Mouse (Mus musculus): ENCODE results near the gene Hlcs.

The Hlcs gene

GRCm38 (mm10) chr16:94327781-94328711 lies 14.7 kb upstream of the Hlcs start, which contains the start of gene Ripply3:
TSS of gene Ripply3 (plus strand) at chr16:94328420.
- peak; percentile 81 to 90 for DNase-seq

- no peak for DNase-seq
Observed at GRCm38 (mm10) chr16:94326008-94326407, 12.6 kb upstream of the Hlcs start.

- DNase-seq: peak in 1 of 2 experiments; percentile 35
Observed at GRCm38 (mm10) chr16:94323681-94324080, 10.3 kb upstream of the Hlcs start.

- DNase-seq: no peak
Observed at GRCm38 (mm10) chr16:94320223-94320622, 6.9 kb upstream of the Hlcs start.

GRCm38 (mm10) chr16:94317752-94318151 lies 4.4 kb upstream of the Hlcs start:
- DNase-seq: peak; percentile 53 to 63

DNA sequence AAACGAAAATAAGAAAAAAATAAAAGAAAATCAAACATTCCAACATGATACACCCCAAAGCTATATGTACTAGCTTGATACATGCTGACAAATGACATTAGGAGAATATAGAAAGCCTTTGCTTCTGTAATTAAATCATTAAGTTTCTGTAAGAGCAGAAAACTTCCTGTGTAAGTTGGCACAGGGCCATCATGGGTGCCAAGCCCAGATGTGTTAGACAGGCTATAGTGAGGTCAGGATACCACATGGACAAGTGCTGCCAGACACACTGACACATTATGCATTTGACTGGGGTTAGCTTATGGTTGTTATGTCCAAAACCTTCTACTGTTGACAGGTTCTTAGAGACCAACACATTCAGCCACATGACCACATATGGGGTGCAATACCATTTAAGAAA lies 1.8 kb upstream of the Hlcs start:
- no peak for DNase-seq

- DNase-seq: no peak
Observed at GRCm38 (mm10) chr16:94314626-94315025, 1.3 kb upstream of the Hlcs start.

- DNase-seq: peak; percentile 84 to 86
Observed at GRCm38 (mm10) chr16:94312663-94313228, 625 bp downstream of the Hlcs start.

GRCm38 (mm10) chr16:94311931-94312330 lies 1.4 kb downstream of the Hlcs start:
- no peak for DNase-seq

- DNase-seq: no peak
Observed at GRCm38 (mm10) chr16:94311416-94311815, 2.0 kb downstream of the Hlcs start.

DNA sequence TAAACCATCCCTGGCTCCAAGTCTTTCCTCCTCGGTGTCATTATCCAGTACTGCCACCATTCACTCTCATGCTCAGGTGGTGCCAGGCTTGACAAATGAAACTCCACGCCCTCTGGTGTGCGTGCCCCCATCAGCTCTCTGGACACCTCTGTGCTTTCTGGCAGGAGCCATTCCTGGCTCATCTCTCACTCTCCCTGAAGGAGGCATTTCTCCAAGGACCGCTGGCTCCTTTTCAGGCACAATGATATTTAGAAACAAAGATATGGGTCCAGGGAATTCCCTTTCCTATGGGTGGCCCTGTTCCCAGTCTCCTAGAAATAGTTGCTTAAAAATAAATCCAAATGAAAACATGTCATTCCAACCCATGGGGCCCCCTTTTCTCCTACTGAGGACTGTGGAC lies 4.3 kb downstream of the Hlcs start:
- DNase-seq: no peak

GRCm38 (mm10) chr16:94307942-94308341 lies 5.4 kb downstream of the Hlcs start:
- no peak for DNase-seq

DNA sequence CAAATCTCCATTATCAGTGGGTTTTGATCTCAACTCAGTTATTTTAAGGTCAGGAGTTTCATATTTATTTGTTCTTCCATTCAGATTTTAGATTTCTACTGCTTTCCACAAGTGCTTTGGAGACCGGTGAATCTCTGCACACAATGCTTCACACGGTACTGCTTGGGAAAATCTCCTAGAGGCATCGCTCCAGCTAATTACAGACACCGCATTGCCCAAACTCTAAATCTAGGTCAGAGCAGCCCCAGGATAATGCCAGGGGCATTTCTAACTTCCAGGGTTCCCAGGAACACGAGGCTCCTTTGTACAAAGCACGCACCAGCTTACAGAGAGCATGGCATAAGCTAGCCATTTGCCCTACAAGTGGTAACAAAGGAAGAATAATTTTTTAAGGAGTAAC lies 5.8 kb downstream of the Hlcs start:
- DNase-seq: no peak

GRCm38 (mm10) chr16:94303203-94303535 lies 10.2 kb downstream of the Hlcs start:
- DNase-seq: no peak

DNA sequence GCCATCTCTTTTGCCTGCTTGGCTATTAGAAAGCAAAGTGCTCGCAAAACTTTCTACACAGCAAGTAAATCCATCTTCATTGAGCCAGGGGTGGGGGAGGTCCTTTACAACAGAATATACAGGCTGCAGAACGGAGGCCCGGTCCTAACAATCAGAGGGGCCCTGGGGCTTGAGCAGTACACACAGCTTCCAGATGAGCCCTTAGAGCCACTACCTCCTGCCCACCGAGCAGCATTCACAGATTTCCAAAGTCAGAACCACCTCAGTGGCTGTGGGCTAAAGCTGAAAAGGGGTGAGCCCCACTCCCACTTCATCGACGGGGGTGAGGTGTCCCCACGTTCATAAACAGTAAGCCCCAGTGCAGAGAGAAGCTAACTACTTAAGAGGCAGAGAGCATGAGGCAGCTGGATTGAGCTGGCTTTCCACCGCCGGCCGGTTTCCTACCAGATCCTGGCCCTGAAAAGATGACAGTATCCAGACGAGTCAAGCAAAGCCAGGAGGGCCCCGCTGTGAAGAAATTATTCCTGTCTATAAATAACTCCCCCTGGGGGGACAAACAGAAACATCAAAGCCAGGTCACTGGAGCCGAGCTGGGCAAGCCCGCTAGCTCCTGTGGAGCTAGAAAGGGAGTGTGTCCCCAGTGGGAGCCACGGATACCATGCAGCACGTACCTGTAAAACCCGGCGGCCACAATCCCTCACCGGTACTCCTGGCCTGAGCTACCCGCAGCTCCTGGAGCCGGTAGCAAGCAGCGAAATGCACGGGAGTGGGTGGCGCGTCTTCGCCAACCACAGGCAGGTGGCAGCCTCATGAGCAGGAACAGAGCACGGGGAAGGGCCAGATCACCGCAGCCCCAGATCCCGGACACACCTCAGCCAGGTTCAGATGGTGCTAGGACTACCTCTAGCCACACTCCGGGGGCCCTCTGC lies 10.8 kb downstream of the Hlcs start:
- peak; percentile 28 to 34 for DNase-seq

- DNase-seq: no peak
Observed at GRCm38 (mm10) chr16:94301696-94302095, 11.7 kb downstream of the Hlcs start.

GRCm38 (mm10) chr16:94301194-94301593 lies 12.2 kb downstream of the Hlcs start:
- DNase-seq: no peak

GRCm38 (mm10) chr16:94299210-94299609 lies 14.2 kb downstream of the Hlcs start:
- no peak for DNase-seq

- DNase-seq: no peak
Observed at GRCm38 (mm10) chr16:94298081-94298480, 15.3 kb downstream of the Hlcs start.

GRCm38 (mm10) chr16:94291141-94291540 lies 22.2 kb downstream of the Hlcs start:
- DNase-seq: peak in 1 of 2 experiments; percentile 11

GRCm38 (mm10) chr16:94290073-94290999 lies 23.0 kb downstream of the Hlcs start:
- DNase-seq: peak; percentile 84 to 85

Measured in lung, postnatal 4 days (tissue).